Mouse (Mus musculus): ENCODE data around the gene 2010111I01Rik. TPM values are rescaled to one million over a fixed set of nuclear protein-coding genes. Genes with fewer than 3 reads are reported as not detected.
A peak's percentile ranks its signal among the peaks of the same experiment; 100 is the strongest.

The 2010111I01Rik gene
- total and polyA plus RNA-seq, 2 experiments, result 40.8 to 78.1 TPM

GRCm38 (mm10) chr13:63243586-63243985 is 278.9 kb downstream of the 2010111I01Rik start:
- H3K27ac ChIP-seq (replicated peaks; ENCODE audit: insufficient read depth, low read depth, low read length), result no peak overlapping the region
- H3K27me3 ChIP-seq (ENCODE audit: control insufficient read depth, insufficient read depth, low read length), result no peaks in the 10 kb centered on the region
- WGBS, result 43% methylated on average over 5 of the region's 5 CpGs
- H3K4me3 ChIP-seq (ENCODE audit: insufficient read depth, low read depth, low read length), result no peak overlapping the region; the same call in 1 of the 2 replicates
- peak; percentile 55 for DNase-seq (ENCODE audit: extremely low read depth, low read depth, low spot score)
- no peak overlapping the region for H3K9ac ChIP-seq (ENCODE audit: low read depth, low read length)
- peaks cover 15% of the 10 kb centered on the region for H3K36me3 ChIP-seq (ENCODE audit: control insufficient read depth, insufficient read depth, low read length)
- TF ChIP-seq POLR2A (IDR thresholded peaks at IDR 0.05; ENCODE audit: extremely low read depth, insufficient read depth, low read length), result no peak
- no peak for TF ChIP-seq CTCF (IDR thresholded peaks at IDR 0.05; ENCODE audit: low read depth, low read length)
- peaks cover 39% of the 10 kb centered on the region for H3K79me2 ChIP-seq (ENCODE audit: control insufficient read depth, insufficient read depth, low read length)
- peaks cover 29% of the 10 kb centered on the region for H3K4me1 ChIP-seq (ENCODE audit: control insufficient read depth, insufficient read depth, low read length)

- Histone ChIP-seq H3K9ac (ENCODE audit: low read depth, low read length) (no peak overlapping the region), H3K4me3 (ENCODE audit: insufficient read depth, low read depth, low read length) (no peak overlapping the region), H3K4me1 (ENCODE audit: control insufficient read depth, insufficient read depth, low read length) (peaks cover 28% of the 10 kb centered on the region), H3K27me3 (ENCODE audit: control insufficient read depth, insufficient read depth, low read length) (no peaks in the 10 kb centered on the region), H3K36me3 (ENCODE audit: control insufficient read depth, insufficient read depth, low read length) (peaks cover 15% of the 10 kb centered on the region), H3K79me2 (ENCODE audit: control insufficient read depth, insufficient read depth, low read length) (peaks cover 42% of the 10 kb centered on the region), H3K27ac (replicated peaks; ENCODE audit: insufficient read depth, low read depth, low read length) (no peak overlapping the region)
- DNase-seq (ENCODE audit: extremely low read depth, low read depth, low spot score), result no peak
- no peak for TF ChIP-seq CTCF (IDR thresholded peaks at IDR 0.05; ENCODE audit: low read depth, low read length)
- no peak for TF ChIP-seq POLR2A (IDR thresholded peaks at IDR 0.05; ENCODE audit: extremely low read depth, insufficient read depth, low read length)
- 89% methylated on average over 3 of the region's 3 CpGs for WGBS
These were observed 279.7 kb downstream of the 2010111I01Rik start for GRCm38 (mm10) chr13:63244425-63244824.

- 78% methylated on average over 9 of the region's 9 CpGs for WGBS
- no peak overlapping the region for H3K9ac ChIP-seq (ENCODE audit: low read depth, low read length)
- peaks cover 45% of the 10 kb centered on the region for H3K79me2 ChIP-seq (ENCODE audit: control insufficient read depth, insufficient read depth, low read length)
- peaks cover 31% of the 10 kb centered on the region for H3K4me1 ChIP-seq (ENCODE audit: control insufficient read depth, insufficient read depth, low read length)
- H3K36me3 ChIP-seq (ENCODE audit: control insufficient read depth, insufficient read depth, low read length), result peaks cover 15% of the 10 kb centered on the region
- no peak overlapping the region for H3K27ac ChIP-seq (replicated peaks; ENCODE audit: insufficient read depth, low read depth, low read length)
- DNase-seq (ENCODE audit: extremely low read depth, low read depth, low spot score), result no peak
- H3K27me3 ChIP-seq (ENCODE audit: control insufficient read depth, insufficient read depth, low read length), result no peaks in the 10 kb centered on the region
- no peak overlapping the region for H3K4me3 ChIP-seq (ENCODE audit: insufficient read depth, low read depth, low read length)
- TF ChIP-seq CTCF (IDR thresholded peaks at IDR 0.05; ENCODE audit: low read depth, low read length) (no peak), POLR2A (IDR thresholded peaks at IDR 0.05; ENCODE audit: extremely low read depth, insufficient read depth, low read length) (no peak)
These were observed 280.5 kb downstream of the 2010111I01Rik start for GRCm38 (mm10) chr13:63245218-63245617.

- TF ChIP-seq CTCF (IDR thresholded peaks at IDR 0.05; ENCODE audit: low read depth, low read length) (no peak), POLR2A (IDR thresholded peaks at IDR 0.05; ENCODE audit: extremely low read depth, insufficient read depth, low read length) (no peak)
- WGBS, result 78% methylated on average over 4 of the region's 4 CpGs
- Histone ChIP-seq H3K9ac (ENCODE audit: low read depth, low read length) (no peak overlapping the region), H3K36me3 (ENCODE audit: control insufficient read depth, insufficient read depth, low read length) (peaks cover 15% of the 10 kb centered on the region), H3K4me3 (ENCODE audit: insufficient read depth, low read depth, low read length) (no peak overlapping the region), H3K4me1 (ENCODE audit: control insufficient read depth, insufficient read depth, low read length) (peaks cover 35% of the 10 kb centered on the region), H3K27ac (replicated peaks; ENCODE audit: insufficient read depth, low read depth, low read length) (no peak overlapping the region), H3K27me3 (ENCODE audit: control insufficient read depth, insufficient read depth, low read length) (no peaks in the 10 kb centered on the region), H3K79me2 (ENCODE audit: control insufficient read depth, insufficient read depth, low read length) (peaks cover 46% of the 10 kb centered on the region)
- DNase-seq (ENCODE audit: extremely low read depth, low read depth, low spot score), result no peak
These were observed 281.1 kb downstream of the 2010111I01Rik start for GRCm38 (mm10) chr13:63245812-63246211.

- Histone ChIP-seq H3K79me2 (ENCODE audit: control insufficient read depth, insufficient read depth, low read length) (peaks cover 45% of the 10 kb centered on the region), H3K36me3 (ENCODE audit: control insufficient read depth, insufficient read depth, low read length) (peaks cover 15% of the 10 kb centered on the region), H3K4me3 (ENCODE audit: insufficient read depth, low read depth, low read length) (no peak overlapping the region), H3K27ac (replicated peaks; ENCODE audit: insufficient read depth, low read depth, low read length) (peak overlapping the region; percentile 25; the same call in 1 of the 2 replicates), H3K27me3 (ENCODE audit: control insufficient read depth, insufficient read depth, low read length) (no peaks in the 10 kb centered on the region), H3K4me1 (ENCODE audit: control insufficient read depth, insufficient read depth, low read length) (peaks cover 31% of the 10 kb centered on the region), H3K9ac (ENCODE audit: low read depth, low read length) (no peak overlapping the region; the same call in 1 of the 2 replicates)
- DNase-seq (ENCODE audit: extremely low read depth, low read depth, low spot score), result no peak
- TF ChIP-seq CTCF (IDR thresholded peaks at IDR 0.05; ENCODE audit: low read depth, low read length) (no peak), POLR2A (IDR thresholded peaks at IDR 0.05; ENCODE audit: extremely low read depth, insufficient read depth, low read length) (no peak)
- WGBS, result 67% methylated on average over 12 of the region's 12 CpGs
These were observed 281.7 kb downstream of the 2010111I01Rik start for GRCm38 (mm10) chr13:63246332-63246940.

- Histone ChIP-seq H3K79me2 (ENCODE audit: control insufficient read depth, insufficient read depth, low read length) (peaks cover 47% of the 10 kb centered on the region), H3K9ac (ENCODE audit: low read depth, low read length) (no peak overlapping the region), H3K4me1 (ENCODE audit: control insufficient read depth, insufficient read depth, low read length) (peaks cover 28% of the 10 kb centered on the region), H3K27ac (replicated peaks; ENCODE audit: insufficient read depth, low read depth, low read length) (no peak overlapping the region), H3K4me3 (ENCODE audit: insufficient read depth, low read depth, low read length) (no peak overlapping the region), H3K27me3 (ENCODE audit: control insufficient read depth, insufficient read depth, low read length) (no peaks in the 10 kb centered on the region), H3K36me3 (ENCODE audit: control insufficient read depth, insufficient read depth, low read length) (peaks cover 15% of the 10 kb centered on the region)
- no peak for TF ChIP-seq POLR2A (IDR thresholded peaks at IDR 0.05; ENCODE audit: extremely low read depth, insufficient read depth, low read length)
- no peak for TF ChIP-seq CTCF (IDR thresholded peaks at IDR 0.05; ENCODE audit: low read depth, low read length)
- 82% methylated on average over 7 of the region's 7 CpGs for WGBS
- no peak for DNase-seq (ENCODE audit: extremely low read depth, low read depth, low spot score)
These were observed 282.3 kb downstream of the 2010111I01Rik start for GRCm38 (mm10) chr13:63247041-63247440.
